Mouse (Mus musculus) stomach, embryonic 16.5 days (tissue): ENCODE results near the gene Adgrd1. TPM values are rescaled to one million over a fixed set of nuclear protein-coding genes. Genes with fewer than 3 reads are reported as not detected.

ENCODE experiments used
- ATAC-seq: fragments of 200-750 bp; cut with Nextera tagmentation; 2 replicates; pipeline ENCODE4 v1.8.0; 2017; ENCODE audit warnings: moderate number of reproducible peaks, moderate TSS enrichment; ENCODE audit not compliant: insufficient read depth, low FRiP score
- H3K27ac ChIP-seq: fragments of 300-500 bp; sonication (generic); 2 replicates; pipeline ENCODE4 v1.5.1; 2014; ENCODE audit warnings: low read length
- H3K27me3 ChIP-seq: fragments of 300-500 bp; sonication (generic); 2 replicates; pipeline ENCODE4 v1.6.1; 2014; ENCODE audit warnings: low read length, control low read depth, mixed read lengths; ENCODE audit not compliant: control insufficient read depth, insufficient read depth
- H3K36me3 ChIP-seq: fragments of 300-500 bp; sonication (generic); 2 replicates; pipeline ENCODE4 v1.6.1; 2014; ENCODE audit warnings: low read length; ENCODE audit not compliant: control insufficient read depth, insufficient read depth
- H3K4me1 ChIP-seq: fragments of 300-500 bp; sonication (generic); 2 replicates; pipeline ENCODE4 v1.6.1; 2014; ENCODE audit warnings: low read length, control low read depth, mixed read lengths; ENCODE audit not compliant: control insufficient read depth, insufficient read depth
- H3K4me2 ChIP-seq: fragments of 300-500 bp; sonication (generic); 2 replicates; pipeline ENCODE4 v1.6.1; 2014; ENCODE audit warnings: low read depth, low read length, mixed read lengths
- H3K4me3 ChIP-seq: fragments of 300-500 bp; sonication (generic); replicated peaks from 2 replicates; pipeline ENCODE4 v1.5.1; 2014; ENCODE audit warnings: mild to moderate bottlenecking, low read length
- H3K9ac ChIP-seq: fragments of 300-500 bp; sonication (generic); 2 replicates; pipeline ENCODE4 v1.6.1; 2014; ENCODE audit warnings: low read length
- H3K9me3 ChIP-seq: fragments of 300-500 bp; sonication (generic); replicated peaks from 2 replicates; pipeline ENCODE4 v1.6.1; 2016; ENCODE audit warnings: low read length, control low read depth; ENCODE audit not compliant: control insufficient read depth
- WGBS: fragments of 180-500 bp; shearing (Covaris S2); extraction: QIAGEN DNeasy Blood & Tissue Kit; methylation state at CpG from one replicate; pipeline ENCODE4 v1.1.7; 2014; 5-methylcytosine and 5-hydroxymethylcytosine counted together
- polyA plus RNA-seq: library from polyadenylated mRNA; unstranded; fragments of >200 nt; fragmentation: Nextera tagmentation; extraction: Ambion mirVana; gene quantifications from 2 replicates; pipeline ENCODE4 v1.2.1, GENCODE M21; 2015

The Adgrd1 gene
- polyA plus RNA-seq, 1 experiment from 2014 or later = 4.9 TPM

- Histone ChIP-seq H3K36me3 (no peaks in the 10 kb centered on the region), H3K4me2 (no peak overlapping the region), H3K9ac (no peak overlapping the region), H3K4me1 (no peaks in the 10 kb centered on the region), H3K27ac (no peak overlapping the region), H3K4me3 (no peak overlapping the region), H3K27me3 (no peaks in the 10 kb centered on the region), H3K9me3 (no peaks in the 10 kb centered on the region)
- WGBS = 63% methylated on average over 7 of the region's 7 CpGs
- no peak for ATAC-seq
Measured at GRCm38 (mm10) chr5:129190077-129190476, 93.5 kb downstream of the Adgrd1 start.

DNA sequence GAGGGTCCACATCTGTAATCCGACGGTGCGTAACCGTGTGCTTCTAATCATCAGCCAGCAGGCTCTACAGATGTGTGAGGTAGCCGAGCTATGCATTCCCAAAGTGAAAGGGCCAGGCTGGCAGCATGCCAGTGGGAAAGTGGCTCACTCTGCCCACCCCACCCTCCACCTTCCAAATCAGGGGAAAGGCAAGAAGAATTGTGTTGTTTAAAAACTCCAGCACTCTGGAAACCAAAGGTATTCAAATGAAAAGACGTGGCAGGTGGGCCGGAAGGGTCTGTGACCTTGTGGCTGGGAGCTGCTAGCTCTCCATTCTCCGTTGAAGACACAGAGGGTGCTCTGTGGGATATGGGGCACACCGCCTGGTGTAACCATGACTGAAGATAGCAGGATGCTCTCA lies 100.0 kb downstream of the Adgrd1 start:
- Histone ChIP-seq H3K9me3 (no peaks in the 10 kb centered on the region), H3K4me2 (no peak overlapping the region), H3K9ac (no peak overlapping the region), H3K27ac (no peak overlapping the region), H3K27me3 (no peaks in the 10 kb centered on the region), H3K4me3 (no peak overlapping the region), H3K4me1 (no peaks in the 10 kb centered on the region), H3K36me3 (no peaks in the 10 kb centered on the region)
- no peak for ATAC-seq
- 51% methylated on average over 9 of the region's 9 CpGs for WGBS

DNA sequence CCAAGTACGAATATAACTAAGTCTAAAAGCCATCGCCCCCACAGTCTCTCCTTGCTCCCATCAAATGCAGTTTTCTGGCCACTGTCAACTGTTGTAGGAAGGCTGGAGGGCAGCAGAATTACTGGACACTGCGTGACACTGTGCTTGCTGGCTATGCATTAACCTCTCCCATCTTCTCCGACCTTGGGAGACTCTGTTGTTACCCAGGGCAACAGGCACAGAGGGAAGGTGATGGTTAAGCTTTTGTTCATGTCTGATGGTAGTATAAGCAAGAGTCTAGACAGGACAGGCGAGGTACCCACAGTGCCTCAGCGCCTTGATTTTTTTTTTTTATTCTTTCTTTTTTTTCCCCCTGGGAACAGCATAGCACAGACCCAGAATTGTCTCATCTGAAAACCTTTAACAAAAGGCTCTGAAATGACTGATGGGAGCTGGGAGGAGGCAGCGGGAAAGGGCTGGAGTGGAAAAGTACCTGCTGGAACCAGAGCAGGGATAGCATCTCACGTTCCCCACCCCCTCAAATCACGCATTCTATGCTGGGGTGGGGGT lies 100.5 kb downstream of the Adgrd1 start:
- Histone ChIP-seq H3K4me2 (no peak overlapping the region), H3K9ac (no peak overlapping the region), H3K9me3 (no peaks in the 10 kb centered on the region), H3K27ac (no peak overlapping the region), H3K4me1 (no peaks in the 10 kb centered on the region), H3K4me3 (no peak overlapping the region), H3K36me3 (no peaks in the 10 kb centered on the region), H3K27me3 (no peaks in the 10 kb centered on the region)
- 61% methylated on average over 9 of the region's 9 CpGs for WGBS
- ATAC-seq = no peak

DNA sequence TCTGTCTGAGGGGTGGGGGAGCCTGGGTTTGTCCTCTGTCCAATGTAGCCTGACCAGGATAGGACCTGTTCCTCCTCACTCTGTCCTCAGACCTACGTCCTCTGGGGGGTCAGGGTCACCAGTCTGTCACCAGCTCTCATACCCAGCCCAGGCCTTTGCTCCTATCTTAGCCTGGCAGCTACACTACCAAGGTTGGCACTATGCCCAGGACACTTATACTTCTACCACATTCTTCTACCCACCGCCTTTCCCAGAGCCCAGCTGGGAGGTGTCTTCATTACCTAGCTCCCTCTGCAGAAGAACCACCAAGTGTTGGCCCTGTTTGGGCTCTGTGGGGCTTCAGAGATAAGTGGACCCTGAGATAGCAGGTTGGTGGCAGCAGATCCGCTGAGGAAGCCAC lies 103.6 kb downstream of the Adgrd1 start:
- Histone ChIP-seq H3K27me3 (no peaks in the 10 kb centered on the region), H3K9ac (no peak overlapping the region), H3K4me1 (no peaks in the 10 kb centered on the region), H3K27ac (no peak overlapping the region), H3K4me3 (no peak overlapping the region), H3K4me2 (no peak overlapping the region), H3K36me3 (no peaks in the 10 kb centered on the region), H3K9me3 (no peaks in the 10 kb centered on the region)
- ATAC-seq = no peak
- 85% methylated on average over 3 of the region's 3 CpGs for WGBS

- no peak overlapping the region for H3K4me3 ChIP-seq
- no peaks in the 10 kb centered on the region for H3K27me3 ChIP-seq
- H3K27ac ChIP-seq = no peak overlapping the region
- H3K4me2 ChIP-seq = no peak overlapping the region
- H3K9ac ChIP-seq = no peak overlapping the region
- H3K4me1 ChIP-seq = no peaks in the 10 kb centered on the region
- no peaks in the 10 kb centered on the region for H3K36me3 ChIP-seq
- no peaks in the 10 kb centered on the region for H3K9me3 ChIP-seq
- no peak for ATAC-seq
Measured at GRCm38 (mm10) chr5:129208279-129208678, 111.7 kb downstream of the Adgrd1 start.

DNA sequence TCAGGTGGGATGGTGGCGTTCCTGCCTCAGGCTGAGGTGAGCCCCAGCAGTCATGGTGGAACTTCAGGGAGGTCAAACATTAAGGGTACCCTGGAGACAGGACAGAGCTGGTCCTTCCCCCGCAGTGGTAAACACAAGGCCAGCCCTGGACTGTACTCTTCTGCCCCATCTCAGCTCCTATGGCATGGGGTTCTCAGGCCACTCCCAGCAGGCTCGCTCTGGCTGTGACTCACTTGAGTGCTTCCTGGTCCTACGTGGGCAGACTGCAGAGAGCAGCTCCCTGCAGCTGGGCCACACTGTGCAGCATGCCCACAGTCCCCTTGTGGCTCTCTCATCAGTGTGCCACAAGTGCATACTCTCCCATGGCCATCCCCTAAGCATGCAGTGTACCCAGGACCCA lies 112.3 kb downstream of the Adgrd1 start:
- Histone ChIP-seq H3K27ac (no peak overlapping the region), H3K36me3 (no peaks in the 10 kb centered on the region), H3K9me3 (no peaks in the 10 kb centered on the region), H3K9ac (no peak overlapping the region), H3K4me3 (no peak overlapping the region), H3K4me1 (no peaks in the 10 kb centered on the region), H3K4me2 (no peak overlapping the region), H3K27me3 (no peaks in the 10 kb centered on the region)
- no peak for ATAC-seq
- WGBS = 61% methylated on average over 4 of the region's 4 CpGs

GRCm38 (mm10) chr5:129211385-129212031 lies 115.0 kb downstream of the Adgrd1 start:
- H3K4me1 ChIP-seq = no peaks in the 10 kb centered on the region
- no peaks in the 10 kb centered on the region for H3K9me3 ChIP-seq
- WGBS = 66% methylated on average over 14 of the region's 14 CpGs
- H3K4me2 ChIP-seq = no peak overlapping the region
- no peaks in the 10 kb centered on the region for H3K27me3 ChIP-seq
- H3K36me3 ChIP-seq = no peaks in the 10 kb centered on the region
- H3K27ac ChIP-seq = no peak overlapping the region
- no peak overlapping the region for H3K9ac ChIP-seq
- no peak overlapping the region for H3K4me3 ChIP-seq
- no peak for ATAC-seq

DNA sequence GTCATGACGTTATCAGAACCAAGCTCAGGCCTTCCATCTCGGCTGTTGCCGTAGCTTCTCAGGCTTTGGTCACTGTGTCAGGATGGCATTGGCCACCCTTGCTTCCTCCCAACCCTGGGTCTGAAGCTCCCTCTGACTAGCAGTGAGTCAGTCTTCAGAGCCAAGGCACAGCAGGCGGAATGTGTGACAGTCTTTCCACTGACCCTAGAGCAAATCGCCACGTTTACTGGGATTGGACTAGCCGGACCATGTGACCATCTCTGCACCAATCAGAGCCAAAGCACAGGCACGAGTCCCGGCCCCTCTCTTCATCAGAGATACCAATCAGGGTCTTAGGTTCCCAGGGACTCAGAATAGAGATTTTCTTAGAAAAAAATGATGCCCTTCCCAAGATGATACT lies 117.5 kb downstream of the Adgrd1 start:
- Histone ChIP-seq H3K36me3 (no peaks in the 10 kb centered on the region), H3K9me3 (no peaks in the 10 kb centered on the region), H3K4me1 (no peaks in the 10 kb centered on the region), H3K4me3 (no peak overlapping the region), H3K27ac (no peak overlapping the region), H3K4me2 (no peak overlapping the region), H3K27me3 (no peaks in the 10 kb centered on the region), H3K9ac (no peak overlapping the region)
- ATAC-seq = no peak
- WGBS = 42% methylated on average over 9 of the region's 9 CpGs

DNA sequence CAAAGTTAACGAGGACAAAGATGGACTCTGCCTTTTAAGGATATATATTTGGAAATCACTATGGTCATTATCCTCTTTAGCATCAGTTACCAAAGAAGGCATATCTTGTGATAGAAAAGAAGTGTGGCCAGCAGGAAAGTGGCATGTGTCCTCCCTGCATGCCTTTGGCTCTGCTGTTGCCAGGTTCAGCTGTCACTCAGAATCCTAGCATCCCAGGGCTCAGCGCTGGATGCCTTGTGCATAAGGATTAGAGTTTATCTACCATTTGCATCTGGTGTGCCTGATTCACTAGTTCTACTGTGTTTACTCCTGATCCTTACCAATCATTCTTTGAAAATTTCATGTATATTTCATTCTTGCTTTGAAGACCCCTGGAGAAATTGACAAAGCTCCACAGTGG lies 119.5 kb downstream of the Adgrd1 start:
- Histone ChIP-seq H3K9ac (no peak overlapping the region), H3K9me3 (no peaks in the 10 kb centered on the region), H3K27ac (no peak overlapping the region), H3K4me2 (no peak overlapping the region), H3K4me1 (no peaks in the 10 kb centered on the region), H3K4me3 (no peak overlapping the region), H3K27me3 (no peaks in the 10 kb centered on the region), H3K36me3 (no peaks in the 10 kb centered on the region)
- WGBS = 91% methylated on average over 2 of the region's 2 CpGs
- no peak for ATAC-seq
